Mouse (Mus musculus): Measurements from ENCODE around the gene Ptprm. TPM values are rescaled to one million over a fixed set of nuclear protein-coding genes. Genes with fewer than 3 reads are reported as not detected.

The Ptprm gene
- polyA plus RNA-seq, 1 experiment from 2014 or later, result 12.9 TPM

DNA sequence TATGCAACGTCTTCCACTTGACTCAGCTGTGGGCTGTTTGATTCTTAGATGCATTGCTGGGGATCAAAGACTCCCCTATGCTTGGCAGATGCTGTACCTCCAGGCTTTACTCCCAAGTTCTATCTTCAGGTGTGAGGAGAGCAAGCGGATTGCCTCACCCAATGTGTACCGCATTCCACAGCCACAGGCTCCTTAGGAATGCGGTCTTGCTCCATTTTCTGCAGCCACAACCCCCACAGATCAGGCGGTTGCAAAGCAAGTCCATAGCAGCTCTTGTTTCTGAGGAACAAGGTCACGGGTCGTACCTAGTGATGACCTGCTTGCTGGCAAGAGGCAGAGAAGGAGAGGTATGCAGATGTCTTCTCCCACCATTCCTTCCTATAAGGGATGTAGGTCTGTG is 4.3 kb upstream of the Ptprm start:
- Histone ChIP-seq H3K27ac (replicated peaks) (no peak overlapping the region), H3K9ac (no peak overlapping the region), H3K4me2 (no peak overlapping the region), H3K4me1 (replicated peaks) (peaks cover 10% of the 10 kb centered on the region), H3K36me3 (no peaks in the 10 kb centered on the region), H3K27me3 (peaks cover 16% of the 10 kb centered on the region), H3K4me3 (no peak overlapping the region), H3K9me3 (no peaks in the 10 kb centered on the region)
- 94% methylated on average over 7 of the region's 7 CpGs for WGBS
- no peak for ATAC-seq (ENCODE audit: low read depth)

DNA sequence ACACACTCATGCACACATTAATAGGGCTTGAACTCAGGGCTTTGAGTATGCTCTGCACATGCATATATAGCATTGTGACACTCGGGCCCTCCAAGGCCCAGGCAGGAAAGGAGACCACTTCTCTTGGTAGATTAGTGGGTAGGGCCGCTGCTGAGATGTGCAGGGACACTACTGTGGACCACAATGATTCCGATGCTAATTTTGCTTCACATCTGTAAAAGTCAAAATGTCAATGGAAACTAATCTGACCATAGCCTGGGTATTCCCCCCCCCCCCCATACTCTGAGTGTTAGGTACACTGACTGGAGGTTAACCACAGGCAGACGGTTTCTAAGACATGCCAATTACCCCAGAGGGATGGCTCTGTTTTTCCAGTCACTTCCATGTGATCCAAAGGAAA is 2.9 kb upstream of the Ptprm start:
- no peak for ATAC-seq (ENCODE audit: low read depth)
- peaks cover 24% of the 10 kb centered on the region for H3K4me1 ChIP-seq (replicated peaks)
- H3K27ac ChIP-seq (replicated peaks), result no peak overlapping the region
- no peaks in the 10 kb centered on the region for H3K9me3 ChIP-seq
- H3K4me2 ChIP-seq, result no peak overlapping the region
- WGBS, result 84% methylated on average over 4 of the region's 4 CpGs
- H3K9ac ChIP-seq, result no peak overlapping the region
- H3K27me3 ChIP-seq, result peaks cover 24% of the 10 kb centered on the region
- H3K4me3 ChIP-seq, result no peak overlapping the region
- no peaks in the 10 kb centered on the region for H3K36me3 ChIP-seq

DNA sequence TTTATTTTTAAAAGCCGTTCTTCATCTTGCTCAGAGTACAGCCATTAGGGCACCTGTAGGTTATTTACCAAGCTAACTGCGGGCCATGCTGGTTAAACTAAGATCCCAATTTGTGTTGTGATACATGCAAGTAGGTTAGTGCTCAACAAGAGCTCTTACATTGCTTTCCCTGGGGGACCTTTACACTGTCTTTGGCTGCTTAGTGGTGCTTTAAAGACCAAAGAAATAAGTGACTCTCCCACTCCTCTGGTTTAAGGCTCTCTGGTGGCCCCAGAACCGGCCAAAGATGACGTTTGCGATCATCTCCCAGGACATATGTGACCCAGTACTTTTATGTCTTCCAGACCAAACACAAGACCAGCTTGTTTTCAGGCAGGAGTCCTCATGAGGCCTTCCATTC is 994 bp upstream of the Ptprm start:
- Histone ChIP-seq H3K4me2 (peak overlapping the region; percentile 94), H3K27ac (replicated peaks) (no peak overlapping the region), H3K36me3 (no peaks in the 10 kb centered on the region), H3K4me3 (peak overlapping the region; percentile 73), H3K4me1 (replicated peaks) (peaks cover 35% of the 10 kb centered on the region), H3K27me3 (peaks cover 36% of the 10 kb centered on the region), H3K9me3 (no peaks in the 10 kb centered on the region), H3K9ac (no peak overlapping the region)
- no peak for ATAC-seq (ENCODE audit: low read depth)
- 24% methylated on average over 5 of the region's 5 CpGs for WGBS

DNA sequence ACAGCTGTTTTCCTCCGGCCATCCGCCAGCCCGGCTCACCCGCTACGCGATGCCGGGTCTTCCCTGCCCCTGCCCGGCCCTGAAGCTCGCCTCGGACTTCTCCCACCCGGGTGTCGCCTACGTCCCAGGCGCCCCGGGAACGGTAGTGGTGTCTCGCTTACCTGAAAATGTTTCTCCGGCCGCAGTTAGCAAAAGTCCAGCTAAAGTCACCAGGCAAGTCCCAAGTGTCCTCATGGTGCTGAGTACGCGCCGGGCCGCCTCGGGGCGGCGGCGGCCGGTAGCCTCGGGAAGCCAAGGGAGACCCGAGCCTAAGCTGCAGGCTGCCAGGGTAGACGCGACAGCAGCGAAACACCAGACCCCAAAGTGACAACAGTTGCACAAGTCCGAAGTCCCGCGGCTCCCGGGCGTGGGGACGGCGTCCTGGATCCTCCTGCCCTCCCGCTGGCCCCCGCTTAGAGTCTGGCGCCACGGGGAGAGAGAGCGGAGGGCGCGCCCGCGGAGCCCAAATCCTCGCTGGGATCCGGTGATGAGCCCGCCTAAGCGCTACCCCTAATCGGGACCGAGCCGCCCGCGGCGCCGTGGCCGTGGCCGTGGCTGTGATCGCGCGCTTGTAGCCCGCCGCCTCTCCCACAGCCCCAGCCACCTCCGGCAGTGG is 334 bp downstream of the Ptprm start:
- Histone ChIP-seq H3K9me3 (no peaks in the 10 kb centered on the region), H3K27me3 (peaks cover 36% of the 10 kb centered on the region), H3K27ac (replicated peaks) (peak overlapping the region; percentile 69), H3K9ac (peak overlapping the region; percentile 82), H3K4me1 (replicated peaks) (peaks cover 35% of the 10 kb centered on the region), H3K4me3 (peak overlapping the region; percentile 73), H3K4me2 (peak overlapping the region; percentile 94), H3K36me3 (no peaks in the 10 kb centered on the region)
- 0% methylated on average over 62 of the region's 68 CpGs for WGBS
- peak; percentile 68 for ATAC-seq (ENCODE audit: low read depth)

DNA sequence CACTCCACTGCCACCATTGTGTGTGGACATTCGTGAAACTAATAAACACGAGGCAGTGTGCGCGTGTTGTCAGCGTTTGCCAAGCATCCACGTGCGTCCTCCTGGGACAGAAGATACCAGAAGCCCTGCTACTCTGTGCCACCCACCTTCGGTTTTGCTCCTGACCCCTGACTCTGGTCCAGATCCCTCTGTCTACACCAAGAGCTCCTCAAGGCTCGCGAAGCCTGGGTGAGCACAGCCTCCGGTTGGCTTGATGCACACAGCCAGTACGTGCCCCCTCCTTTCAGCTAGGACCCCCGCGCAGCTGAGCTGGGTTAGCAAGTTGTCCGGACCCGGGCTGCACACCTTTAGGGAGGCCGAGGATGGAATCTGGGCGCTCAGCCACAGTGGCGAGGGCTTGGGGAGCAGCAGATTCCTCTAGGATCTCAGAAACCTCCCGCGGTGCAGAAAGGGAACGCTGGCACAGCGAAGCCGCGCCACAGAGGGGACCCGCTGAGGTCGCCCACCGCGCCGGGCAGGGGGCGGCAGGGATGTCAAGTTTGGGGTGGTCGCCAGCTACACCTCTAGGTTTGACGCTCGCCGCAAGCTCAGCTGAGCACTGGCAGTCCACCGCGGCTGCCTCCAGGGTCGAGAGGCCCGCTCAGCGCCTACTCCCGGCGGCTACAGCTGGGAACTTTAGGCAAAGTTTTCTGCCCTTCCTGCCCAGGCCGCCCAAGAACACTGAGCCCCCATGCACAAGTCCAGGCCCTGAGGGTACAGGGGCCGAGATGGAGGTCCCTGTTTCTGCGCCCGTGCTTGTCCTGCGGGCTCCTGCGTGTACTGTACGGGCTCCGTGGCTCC is 1.1 kb downstream of the Ptprm start:
- peaks cover 35% of the 10 kb centered on the region for H3K4me1 ChIP-seq (replicated peaks)

DNA sequence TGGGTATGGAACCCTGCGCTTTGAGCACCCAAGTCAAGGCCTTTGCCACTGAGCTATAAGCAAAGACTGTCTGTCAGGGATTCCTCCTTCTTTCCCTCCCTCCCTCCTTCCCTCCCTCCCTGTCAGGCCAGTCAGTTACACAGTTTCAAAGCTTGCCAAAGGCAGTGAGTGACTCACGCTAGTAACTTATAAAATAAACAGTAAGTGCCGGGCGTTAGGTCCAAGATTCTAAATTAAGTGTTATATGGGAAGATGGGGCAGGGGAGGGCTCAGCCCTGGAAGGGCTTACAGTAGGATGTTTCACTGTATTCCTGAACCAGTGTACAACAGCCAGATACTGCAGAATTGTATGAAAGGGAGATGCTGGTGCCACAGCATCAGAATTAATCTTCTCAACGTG is 2.8 kb downstream of the Ptprm start:
- peak overlapping the region; percentile 73; the same call in 1 of the 2 replicates for H3K4me3 ChIP-seq
- 69% methylated on average over 5 of the region's 5 CpGs for WGBS

More for the DNA sequence above, 1.1 kb downstream of the Ptprm start:
- Histone ChIP-seq H3K27me3 (peaks cover 32% of the 10 kb centered on the region), H3K9me3 (no peaks in the 10 kb centered on the region), H3K27ac (replicated peaks) (peak overlapping the region; percentile 69), H3K36me3 (no peaks in the 10 kb centered on the region), H3K9ac (peak overlapping the region; percentile 82), H3K4me3 (peak overlapping the region; percentile 73), H3K4me2 (peak overlapping the region; percentile 94)
- ATAC-seq (ENCODE audit: low read depth), result peak; percentile 1; the same call in 1 of the 2 replicates
- WGBS, result 3% methylated on average over 50 of the region's 50 CpGs

DNA sequence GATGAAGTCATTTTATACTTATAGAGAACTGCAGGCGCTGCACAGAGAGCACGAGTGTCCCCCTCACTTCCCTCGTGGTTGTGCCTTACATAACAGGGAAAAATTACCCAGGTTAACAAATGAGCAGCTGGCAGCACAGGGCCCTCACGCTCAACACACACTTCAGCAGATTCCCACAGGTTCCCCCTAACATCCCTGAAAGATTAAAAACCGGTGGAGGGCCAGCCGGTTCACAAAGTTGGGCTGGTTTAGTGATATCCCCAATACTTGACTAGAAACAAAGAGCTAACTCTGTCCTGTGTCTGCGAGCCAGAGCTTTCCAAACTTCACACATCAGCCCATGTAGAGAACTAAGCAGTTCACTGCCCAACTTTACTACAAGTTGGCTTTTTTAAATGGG is 3.7 kb downstream of the Ptprm start:
- WGBS, result 77% methylated on average over 7 of the region's 7 CpGs
- no peak overlapping the region for H3K4me3 ChIP-seq
- no peak overlapping the region for H3K27ac ChIP-seq (replicated peaks)
- H3K36me3 ChIP-seq, result no peaks in the 10 kb centered on the region
- no peaks in the 10 kb centered on the region for H3K9me3 ChIP-seq
- ATAC-seq (ENCODE audit: low read depth), result no peak
- peaks cover 21% of the 10 kb centered on the region for H3K27me3 ChIP-seq
- 0 out of 2 replicates have a peak overlapping the region, but pooled peaks have one; percentile 9 for H3K4me2 ChIP-seq
- no peak overlapping the region for H3K9ac ChIP-seq
- peaks cover 33% of the 10 kb centered on the region for H3K4me1 ChIP-seq (replicated peaks)

More for the DNA sequence above, 2.8 kb downstream of the Ptprm start:
- Histone ChIP-seq H3K4me2 (peak overlapping the region; percentile 94), H3K9ac (no peak overlapping the region), H3K9me3 (no peaks in the 10 kb centered on the region), H3K27me3 (peaks cover 30% of the 10 kb centered on the region), H3K36me3 (no peaks in the 10 kb centered on the region), H3K4me1 (replicated peaks) (peaks cover 35% of the 10 kb centered on the region), H3K27ac (replicated peaks) (no peak overlapping the region)
- ATAC-seq (ENCODE audit: low read depth), result no peak

DNA sequence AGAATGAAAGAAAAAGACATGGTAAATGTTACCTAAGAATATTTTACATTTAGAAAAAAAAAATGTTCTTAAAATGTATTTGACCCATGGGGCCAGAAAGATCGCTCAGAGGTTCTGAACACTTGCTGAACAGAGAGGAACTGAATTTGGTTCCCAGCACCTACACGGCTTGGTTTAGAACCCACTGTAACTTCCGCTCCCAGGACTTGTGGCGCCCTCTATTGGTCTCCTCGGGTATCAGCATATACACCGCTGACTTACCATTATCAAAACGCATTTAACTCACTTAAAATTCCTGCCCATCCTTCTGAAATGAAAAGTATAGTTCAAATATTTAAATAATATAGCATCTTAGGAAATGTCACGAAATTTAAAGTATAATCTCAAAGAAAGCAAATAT is 4.7 kb downstream of the Ptprm start:
- Histone ChIP-seq H3K9ac (no peak overlapping the region), H3K4me1 (replicated peaks) (peaks cover 28% of the 10 kb centered on the region), H3K27me3 (peaks cover 21% of the 10 kb centered on the region), H3K27ac (replicated peaks) (no peak overlapping the region), H3K4me3 (no peak overlapping the region), H3K4me2 (no peak overlapping the region), H3K9me3 (no peaks in the 10 kb centered on the region), H3K36me3 (no peaks in the 10 kb centered on the region)
- 97% methylated on average over 8 of the region's 8 CpGs for WGBS
- no peak for ATAC-seq (ENCODE audit: low read depth)

DNA sequence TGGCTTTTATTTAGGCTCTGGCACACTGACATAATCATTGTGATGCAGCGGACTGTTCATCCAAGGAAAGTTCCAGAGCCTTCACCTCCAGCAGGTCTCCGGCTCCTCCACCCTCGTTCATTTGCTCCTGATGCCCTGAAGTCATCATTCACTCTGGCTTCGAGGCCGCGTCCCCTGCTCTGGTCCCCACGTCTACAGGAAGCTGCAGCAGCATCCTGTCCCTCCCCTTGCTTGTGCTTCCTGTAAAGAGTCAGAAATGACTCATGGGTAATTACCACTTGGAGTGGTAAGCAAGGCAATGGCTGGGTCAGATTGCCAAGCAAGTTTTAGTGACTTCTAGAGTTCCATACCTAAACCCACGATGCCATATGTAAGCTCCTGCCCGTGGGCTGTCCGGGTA is 7.3 kb downstream of the Ptprm start:
- H3K36me3 ChIP-seq, result no peaks in the 10 kb centered on the region
- H3K4me2 ChIP-seq, result no peak overlapping the region
- H3K27me3 ChIP-seq, result peaks cover 9% of the 10 kb centered on the region; the same call in 1 of the 2 replicates
- no peak overlapping the region for H3K9ac ChIP-seq
- H3K9me3 ChIP-seq, result no peaks in the 10 kb centered on the region
- 84% methylated on average over 10 of the region's 10 CpGs for WGBS
- H3K4me3 ChIP-seq, result no peak overlapping the region
- H3K4me1 ChIP-seq (replicated peaks), result peaks cover 9% of the 10 kb centered on the region
- no peak for ATAC-seq (ENCODE audit: low read depth)
- no peak overlapping the region for H3K27ac ChIP-seq (replicated peaks)

DNA sequence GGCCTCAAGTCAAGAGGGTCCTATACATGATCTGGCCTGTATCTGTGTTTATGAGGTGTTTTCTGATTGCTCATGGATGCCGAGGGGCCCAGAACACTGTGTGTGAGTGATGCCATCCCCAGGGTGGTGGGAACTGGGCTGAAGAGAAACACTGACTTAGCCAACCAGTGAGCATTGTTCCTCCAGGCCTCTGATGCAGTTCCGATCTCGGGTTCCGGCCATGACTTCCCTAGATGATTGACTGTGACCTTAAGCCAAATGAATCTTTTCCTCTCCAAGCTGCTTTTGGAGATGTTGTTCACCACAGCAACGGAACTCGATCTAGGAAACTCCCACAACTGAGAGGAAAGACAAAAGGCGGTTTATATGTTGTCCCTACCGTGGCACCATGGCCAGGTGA is 9.1 kb downstream of the Ptprm start:
- 87% methylated on average over 8 of the region's 8 CpGs for WGBS
- ATAC-seq (ENCODE audit: low read depth), result no peak
- Histone ChIP-seq H3K4me1 (replicated peaks) (no peaks in the 10 kb centered on the region), H3K27me3 (no peaks in the 10 kb centered on the region), H3K4me3 (no peak overlapping the region), H3K36me3 (no peaks in the 10 kb centered on the region), H3K4me2 (no peak overlapping the region), H3K9ac (no peak overlapping the region), H3K27ac (replicated peaks) (no peak overlapping the region), H3K9me3 (no peaks in the 10 kb centered on the region)

DNA sequence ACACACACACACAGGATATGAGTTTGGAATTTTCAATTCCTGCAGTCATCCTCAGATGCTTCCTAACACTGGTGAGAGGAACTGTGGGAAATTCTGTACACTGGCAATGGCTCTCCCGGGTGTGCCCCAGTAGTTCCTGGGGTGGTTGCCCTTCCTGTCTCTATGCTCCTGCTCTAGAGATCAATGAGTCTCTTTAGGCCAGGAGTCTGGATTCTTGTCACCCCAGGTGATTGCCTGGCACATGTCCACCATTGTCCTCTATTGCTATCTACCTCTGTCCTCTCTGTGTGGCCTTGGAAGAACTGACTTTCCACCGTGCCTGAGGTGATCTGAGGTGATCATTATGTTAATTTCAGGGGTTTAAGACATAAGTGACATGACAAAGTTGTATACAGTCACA is 10.8 kb downstream of the Ptprm start:
- Histone ChIP-seq H3K9me3 (no peaks in the 10 kb centered on the region), H3K4me1 (replicated peaks) (no peaks in the 10 kb centered on the region), H3K4me3 (no peak overlapping the region), H3K4me2 (no peak overlapping the region), H3K9ac (no peak overlapping the region), H3K36me3 (no peaks in the 10 kb centered on the region), H3K27me3 (no peaks in the 10 kb centered on the region), H3K27ac (replicated peaks) (no peak overlapping the region)
- ATAC-seq (ENCODE audit: low read depth), result no peak
- 77% methylated on average over 2 of the region's 2 CpGs for WGBS

DNA sequence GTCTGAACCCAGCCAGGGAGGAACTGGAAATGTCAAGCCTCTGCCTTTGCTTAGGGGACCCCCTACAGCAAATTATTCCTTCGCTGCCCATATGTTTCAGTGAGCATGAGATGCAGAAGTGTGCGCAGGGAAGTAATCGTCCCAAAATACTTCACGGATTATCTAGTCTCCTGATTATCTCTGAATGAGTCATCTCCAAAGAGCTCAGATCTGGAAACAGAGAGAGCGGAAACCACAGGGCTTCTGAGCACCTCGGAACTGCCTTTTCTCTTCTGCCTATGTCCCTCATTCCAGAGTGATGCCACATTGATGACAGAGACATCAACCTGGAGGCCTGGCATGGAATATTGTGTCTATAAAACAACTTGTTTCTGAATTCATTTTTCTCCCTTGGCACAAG is 11.3 kb downstream of the Ptprm start:
- Histone ChIP-seq H3K9ac (no peak overlapping the region), H3K36me3 (no peaks in the 10 kb centered on the region), H3K27ac (replicated peaks) (no peak overlapping the region), H3K9me3 (no peaks in the 10 kb centered on the region), H3K4me3 (no peak overlapping the region), H3K27me3 (no peaks in the 10 kb centered on the region), H3K4me2 (no peak overlapping the region), H3K4me1 (replicated peaks) (no peaks in the 10 kb centered on the region)
- ATAC-seq (ENCODE audit: low read depth), result no peak
- 90% methylated on average over 6 of the region's 6 CpGs for WGBS

Measured in neural tube, embryonic 13.5 days (tissue).